Mouse (Mus musculus): ENCODE measurements around the gene Mrpl17.

DNA sequence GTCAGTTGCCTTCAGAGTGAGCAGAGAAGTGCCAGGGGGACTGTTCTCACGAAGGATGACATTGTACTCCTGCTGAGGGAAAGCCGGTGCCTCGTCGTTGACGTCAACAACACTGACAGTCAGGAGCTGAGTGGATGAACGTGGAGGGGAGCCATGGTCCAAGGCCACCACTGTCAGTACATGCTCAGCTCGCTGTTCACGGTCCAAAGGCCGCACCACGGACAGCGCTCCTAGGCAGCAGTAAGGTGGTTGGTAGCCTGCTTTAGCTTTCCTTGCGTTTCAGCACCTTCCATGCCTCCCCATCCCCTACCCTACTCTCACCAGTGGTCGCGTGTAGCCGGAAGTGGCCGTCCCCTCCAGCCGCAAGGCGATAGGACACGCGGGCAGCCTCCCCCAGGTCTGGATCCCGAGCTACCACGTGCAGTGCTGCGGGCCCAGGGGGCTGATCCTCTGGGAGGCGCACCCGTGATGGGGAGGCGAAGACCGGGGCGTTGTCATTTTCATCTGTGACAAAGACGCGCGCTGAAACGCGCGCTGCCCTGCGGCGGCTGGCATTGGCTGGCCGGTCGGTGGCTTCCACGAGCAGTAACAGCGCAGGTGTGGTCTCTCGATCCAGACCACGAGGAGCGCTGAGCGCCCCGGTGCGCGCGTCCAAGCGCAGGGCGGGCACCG, 49.0 kb downstream of the Mrpl17 start:
- no peak for TF ChIP-seq POLR2A (IDR thresholded peaks at IDR 0.05; ENCODE audit: low read depth, low read length)
- TF ChIP-seq CTCF (conservative IDR thresholded peaks at IDR 0.05; ENCODE audit: insufficient read depth, insufficient read length, low read depth, low read length), result no peak
